Mouse (Mus musculus): ENCODE results near the gene Pdss2.

GRCm38 (mm10) chr10:43489139-43489538 is 267.9 kb downstream of the Pdss2 start:
- TF ChIP-seq CTCF (IDR thresholded peaks at IDR 0.05; ENCODE audit: insufficient read depth, low read length) (no peak), POLR2A (IDR thresholded peaks at IDR 0.05; ENCODE audit: borderline replicate concordance, extremely low read depth, low read depth, low read length) (no peak)

Measured in lung, adult 2 months (tissue).